Mouse (Mus musculus) right cerebral cortex, adult 18-20 months (tissue): ENCODE data around the gene Svip.

Experiments
- DNase-seq: peaks from one replicate; pipeline ENCODE4 v3.0.0; 2022; ENCODE audit warnings: mixed read lengths

Svip gene

GRCm38 (mm10) chr7:52005511-52006295, at the start of gene Svip:
TSS of gene Svip (minus strand) at chr7:52006018.
- peak; percentile 96 for DNase-seq

DNA sequence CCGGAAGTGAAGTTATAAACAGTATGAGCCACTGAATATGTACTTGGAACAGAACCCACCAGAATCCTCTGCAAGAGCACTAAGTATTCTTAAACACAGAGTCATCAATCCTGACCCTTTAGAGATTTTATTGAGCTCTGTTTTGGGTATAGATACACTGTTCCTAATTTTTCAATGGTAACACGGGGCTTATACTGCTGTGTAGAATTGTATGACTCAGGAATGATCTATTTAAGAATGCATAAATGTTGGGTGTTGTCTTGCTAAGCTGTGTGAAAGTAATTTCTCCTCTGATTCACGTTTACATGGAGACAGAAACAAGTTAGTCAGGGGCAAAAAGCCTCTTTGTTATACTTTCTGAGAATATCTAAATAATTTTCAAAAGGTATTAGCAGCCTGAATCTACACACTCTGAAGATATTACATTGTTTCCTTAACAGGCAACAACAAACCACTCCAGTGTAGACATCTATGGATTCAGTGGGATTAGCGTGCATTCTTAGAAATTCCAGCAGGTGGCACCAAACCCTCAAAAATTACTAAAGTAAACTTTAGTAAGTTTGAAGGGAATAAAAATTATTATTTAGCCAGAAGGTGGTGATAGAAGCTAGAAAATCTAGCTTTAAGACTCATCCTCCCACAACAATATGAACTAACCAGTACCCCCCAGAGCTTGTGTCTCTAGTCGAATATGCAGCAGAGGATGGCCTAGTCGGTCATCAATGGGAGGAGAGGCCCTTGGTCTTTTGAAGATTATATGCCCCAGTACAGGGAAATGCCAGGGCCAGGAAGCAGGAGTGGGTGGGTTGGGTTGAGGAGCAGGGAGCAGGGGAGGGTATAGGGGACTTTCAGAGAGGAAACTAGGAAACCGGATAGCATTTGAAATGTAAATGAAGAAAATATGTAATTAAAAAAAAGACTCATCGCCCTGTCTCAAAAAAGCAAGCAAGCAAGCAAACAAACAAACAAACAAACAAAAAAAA, 32.1 kb upstream of the Svip start:
- DNase-seq, result peak; percentile 34

- DNase-seq, result no peak
Observed at GRCm38 (mm10) chr7:52024050-52024626, 18.3 kb upstream of the Svip start.

DNA sequence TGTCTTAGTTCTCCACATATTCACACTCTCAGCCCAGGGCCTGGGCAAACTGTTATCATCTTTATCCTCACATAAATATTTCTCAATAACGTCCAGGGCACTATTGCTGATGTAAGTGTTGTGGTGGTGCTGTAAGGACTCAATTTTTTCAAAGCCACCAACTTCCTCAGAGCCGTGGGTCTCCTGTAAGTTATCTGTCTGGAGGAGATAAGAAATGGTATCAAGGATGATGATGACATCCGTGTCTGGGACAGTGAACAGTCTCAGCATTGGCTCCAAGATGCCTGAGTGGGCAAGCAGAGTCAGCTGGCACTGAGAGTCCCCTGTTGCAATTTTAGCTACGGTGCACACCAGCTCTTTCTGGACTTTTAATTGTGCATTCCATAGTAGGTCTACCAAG, 16.2 kb upstream of the Svip start:
- DNase-seq, result no peak

GRCm38 (mm10) chr7:52015628-52016027, 9.8 kb upstream of the Svip start, which contains the start of gene 1700015G11Rik:
TSS of gene 1700015G11Rik (minus strand) at chr7:52015728.
- DNase-seq, result no peak

GRCm38 (mm10) chr7:52015180-52015579, 9.4 kb upstream of the Svip start:
- no peak for DNase-seq

DNA sequence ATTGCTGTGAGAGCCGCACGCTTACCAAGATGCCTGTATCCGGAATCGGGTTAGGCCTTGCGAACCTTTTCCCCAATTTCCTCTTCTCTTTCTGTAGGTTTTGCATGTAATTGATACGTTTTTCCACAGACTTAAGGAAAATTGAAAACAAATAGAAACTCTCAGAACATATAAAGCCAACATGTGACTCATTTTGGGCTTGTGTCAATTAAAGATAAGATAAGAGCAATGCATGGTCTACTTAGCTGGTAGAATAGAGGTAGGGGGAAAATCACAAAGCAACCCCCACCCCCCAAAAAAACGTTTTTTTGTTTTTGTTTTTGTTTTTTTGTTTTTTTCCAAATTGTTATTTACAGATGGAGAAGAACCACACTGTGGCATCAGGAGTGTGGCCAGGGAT, 7.6 kb upstream of the Svip start:
- DNase-seq, result no peak

- DNase-seq, result no peak
Observed at GRCm38 (mm10) chr7:52007138-52007537, 1.3 kb upstream of the Svip start.

DNA sequence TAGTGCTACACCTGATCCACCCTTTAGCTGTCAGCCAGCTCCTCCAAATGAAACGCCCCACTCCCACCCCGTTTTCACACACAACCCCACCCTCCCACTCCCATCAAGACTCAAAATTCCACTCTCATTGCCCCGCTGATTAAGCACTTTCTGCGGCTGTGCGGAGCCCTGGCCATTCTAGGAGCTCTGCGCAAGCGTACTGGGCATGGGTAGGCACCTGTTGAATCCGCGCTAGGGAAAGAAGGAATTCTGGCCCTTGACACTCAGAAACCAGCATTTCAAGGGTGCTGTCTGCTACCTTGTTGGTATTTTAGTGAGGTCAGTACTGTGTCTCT, 445 bp upstream of the Svip start:
- no peak for DNase-seq

- no peak for DNase-seq
Observed at GRCm38 (mm10) chr7:51991020-51991419, 14.8 kb downstream of the Svip start.

DNA sequence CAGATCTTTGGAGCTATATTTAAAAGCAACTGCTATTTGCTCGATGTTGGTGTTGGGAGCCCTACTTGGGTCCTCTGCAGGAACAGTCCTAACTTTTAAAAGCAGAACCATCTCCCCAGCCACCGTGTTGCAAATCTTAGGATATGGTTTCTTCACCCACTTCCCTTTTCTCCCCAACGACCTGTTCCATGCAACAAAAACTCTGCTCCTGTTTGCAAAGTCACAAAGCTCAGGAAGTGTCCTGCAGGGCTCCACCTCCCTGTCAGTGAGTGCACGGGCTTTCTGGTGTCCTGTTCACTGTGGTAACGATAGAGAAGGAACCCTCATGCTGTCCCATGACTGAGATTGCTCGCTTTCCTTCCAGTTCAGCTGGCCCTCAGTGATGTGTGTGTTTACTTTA, 18.9 kb downstream of the Svip start:
- no peak for DNase-seq

- DNase-seq, result peak; percentile 17
Observed at GRCm38 (mm10) chr7:51985763-51986162, 20.1 kb downstream of the Svip start.

- DNase-seq, result peak; percentile 46
Observed at GRCm38 (mm10) chr7:51982303-51982702, 23.5 kb downstream of the Svip start.

DNA sequence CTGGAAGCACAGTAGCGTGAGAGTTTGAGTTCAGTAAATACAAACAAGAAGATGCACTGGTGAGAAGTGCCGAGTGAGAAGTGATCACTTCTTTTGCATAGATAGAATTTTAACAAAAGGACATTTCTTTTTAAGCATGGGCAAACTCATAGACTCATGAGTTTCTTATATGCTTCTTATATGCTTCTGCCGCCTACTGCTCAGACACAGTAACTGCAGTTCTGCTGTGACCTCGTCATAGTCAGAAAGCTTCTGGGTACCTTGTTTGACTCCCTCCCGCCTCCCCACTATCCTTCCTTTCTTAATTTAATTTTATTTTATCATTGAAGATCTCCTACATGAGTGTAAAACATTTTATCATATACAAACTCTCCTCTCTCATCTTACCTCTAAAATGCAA, 26.5 kb downstream of the Svip start:
- no peak for DNase-seq

GRCm38 (mm10) chr7:51975181-51975580, 30.6 kb downstream of the Svip start:
- DNase-seq, result no peak

- DNase-seq, result no peak
Observed at GRCm38 (mm10) chr7:51973526-51973925, 32.3 kb downstream of the Svip start.

DNA sequence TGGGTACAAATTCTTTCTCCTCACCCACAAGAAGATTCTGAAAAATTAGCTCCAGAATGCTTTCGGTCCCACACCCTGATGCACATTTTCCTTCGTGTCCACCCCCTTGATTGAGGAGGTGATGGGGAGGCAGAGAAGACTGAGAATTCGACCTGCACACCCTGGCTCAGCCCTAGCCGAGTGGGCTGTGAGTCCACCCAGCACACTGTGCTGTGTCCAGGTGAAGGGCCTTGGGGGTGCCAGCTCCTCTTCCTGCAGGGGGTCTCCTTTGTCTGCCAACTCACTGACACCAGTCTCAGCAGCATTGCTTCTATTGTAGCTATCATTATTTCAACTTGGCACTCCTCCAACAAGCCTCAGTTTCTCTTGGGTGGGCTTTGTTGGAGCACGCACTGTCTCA, 32.7 kb downstream of the Svip start:
- DNase-seq, result no peak

DNA sequence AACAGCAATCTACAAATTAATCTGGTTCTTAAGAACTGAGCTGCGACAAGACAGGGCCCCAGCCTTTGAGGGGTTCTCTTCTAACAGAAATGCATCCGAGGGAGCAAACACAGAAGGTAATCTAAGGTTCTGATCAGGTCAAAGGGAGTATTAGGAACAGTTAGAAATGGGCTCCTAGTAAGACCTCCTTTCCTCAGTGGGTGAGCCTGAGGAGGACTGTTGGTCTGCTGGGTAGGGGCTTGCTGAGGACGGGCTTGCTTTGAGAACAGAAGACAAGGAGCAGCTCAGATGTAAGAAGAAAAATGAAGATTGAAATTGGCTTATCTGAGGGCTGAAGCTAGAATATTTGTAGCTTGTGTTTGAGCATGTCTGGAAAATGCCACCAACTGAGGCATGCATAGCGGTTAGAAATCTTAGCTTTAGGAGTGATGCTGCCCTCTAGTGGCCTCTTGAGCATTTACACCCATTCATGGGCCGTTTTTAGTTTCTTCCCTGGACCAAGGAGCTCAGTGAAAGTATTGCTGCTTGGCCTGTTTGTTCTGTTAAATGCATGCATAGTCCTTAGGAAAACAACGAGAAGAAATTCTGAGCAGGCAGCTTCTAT, 33.5 kb downstream of the Svip start:
- peak; percentile 51 for DNase-seq

DNA sequence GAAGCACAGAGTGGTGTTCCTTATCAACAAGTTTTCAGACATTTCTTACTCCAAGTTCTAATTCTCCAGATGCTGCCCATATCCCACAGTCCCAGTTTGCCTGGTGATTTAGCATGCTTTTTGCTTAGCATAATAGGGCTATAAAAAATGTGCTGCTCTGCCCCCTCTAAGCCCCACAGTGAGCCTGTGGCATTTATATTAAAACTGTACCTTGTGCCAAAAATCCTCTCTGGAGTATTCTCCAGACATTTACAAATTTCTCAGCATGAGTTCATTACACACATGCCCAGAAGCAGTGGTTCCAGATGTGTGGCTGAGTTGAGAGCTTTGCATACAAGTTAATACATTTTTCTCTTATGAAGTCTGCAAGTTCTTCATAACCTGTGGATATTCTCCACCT, 36.4 kb downstream of the Svip start:
- DNase-seq, result no peak

DNA sequence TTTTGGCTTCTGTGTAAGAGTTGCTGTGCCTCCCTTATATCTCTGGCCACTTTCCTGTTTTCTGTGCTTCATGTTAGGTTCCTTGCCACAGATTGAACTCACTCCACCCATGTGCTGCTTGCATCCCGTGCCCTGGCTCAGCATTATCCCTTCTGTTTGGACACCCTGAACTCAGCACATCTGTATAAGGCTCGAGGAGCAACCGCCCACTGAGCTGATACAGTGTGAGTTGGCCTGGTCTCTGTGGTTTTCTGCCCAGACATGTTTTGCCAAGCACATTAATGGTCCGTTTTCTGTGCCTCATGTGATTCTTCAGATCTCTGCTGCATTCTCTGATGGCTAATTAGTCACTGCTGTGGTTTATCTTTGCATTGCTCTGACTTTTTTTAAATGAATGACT, 38.2 kb downstream of the Svip start:
- no peak for DNase-seq

- DNase-seq, result peak; percentile 74
Observed at GRCm38 (mm10) chr7:51964681-51965080, 41.1 kb downstream of the Svip start.

DNA sequence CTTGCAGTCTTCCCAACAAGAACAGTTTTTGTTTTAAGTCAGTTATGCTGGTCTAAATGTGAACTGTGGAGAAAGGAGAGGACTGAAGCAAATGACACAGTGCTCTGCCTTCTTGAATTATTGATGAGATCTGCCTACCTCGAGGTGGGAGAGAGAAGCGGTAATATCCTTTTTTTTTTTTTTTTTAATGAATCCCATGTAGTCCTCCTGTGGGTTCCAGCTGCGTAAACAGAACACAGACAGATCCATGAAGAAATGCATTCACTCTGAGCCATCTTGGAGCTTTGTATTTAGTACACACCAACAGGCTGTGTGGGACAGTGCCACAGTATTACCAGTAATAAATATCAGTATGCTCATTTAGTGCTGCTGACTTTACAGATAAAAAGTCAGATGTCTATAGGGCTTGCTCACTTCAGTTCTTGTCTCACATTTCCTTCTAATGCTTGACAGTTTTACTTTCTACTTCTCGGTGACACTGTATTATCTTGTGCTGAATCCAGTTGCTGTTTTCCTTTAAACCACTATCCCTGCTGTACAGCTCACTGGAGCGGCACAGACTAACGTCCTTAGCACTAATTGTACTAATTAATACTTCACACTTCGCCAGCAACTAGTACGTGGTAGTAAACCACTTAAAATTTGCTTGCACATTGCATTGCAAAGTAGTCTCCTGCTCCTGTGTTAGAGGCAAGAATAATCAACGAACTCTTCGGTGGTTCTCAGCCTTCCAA, 43.4 kb downstream of the Svip start:
- DNase-seq, result no peak
